Comparison of ENCODE assay signal across 14 mouse cellular contexts in genomic region chr10:30564651-30565050, GRCm38 (mm10).
"Had no signal": no experiment of that assay in that cellular context is flagged by ENCODE, and none has a peak within 500 bp of the region (broad histone marks: within the 10 kb centered on the region; RNA-seq: fewer than 3 reads in every experiment).

No protein-coding gene starts in this region.

- H3K9ac ChIP-seq: limb, embryonic 13.5 days; liver, embryonic 14.5 days; midbrain, embryonic 15.5 days; neural tube, embryonic 12.5 days had no signal

- H3K4me2 ChIP-seq: limb, embryonic 13.5 days; midbrain, embryonic 15.5 days; neural tube, embryonic 12.5 days had no signal

- ATAC-seq: inflammation-experienced regulatory T-cells, adult 6 months; intestine, postnatal 0 days; midbrain, embryonic 15.5 days had no signal

- H3K4me1 ChIP-seq: limb, embryonic 13.5 days; midbrain, embryonic 10.5 days; midbrain, embryonic 15.5 days; neural tube, embryonic 12.5 days had no signal

- H3K27ac ChIP-seq: layer of hippocampus, adult 2 months; limb, embryonic 13.5 days; liver, embryonic 14.5 days; macrophage; midbrain, embryonic 10.5 days; midbrain, embryonic 15.5 days; neural tube, embryonic 12.5 days; stomach, postnatal 0 days had no signal

- H3K4me3 ChIP-seq: layer of hippocampus, adult 2 months; limb, embryonic 13.5 days; midbrain, embryonic 10.5 days; midbrain, embryonic 15.5 days; neural tube, embryonic 12.5 days had no signal

- H3K9me3 ChIP-seq: limb, embryonic 13.5 days; midbrain, embryonic 10.5 days; midbrain, embryonic 15.5 days; neural tube, embryonic 12.5 days had no signal

- H3K27me3 ChIP-seq: limb, embryonic 13.5 days; midbrain, embryonic 15.5 days; neural tube, embryonic 12.5 days had no signal

- DNase-seq: kidney, postnatal 10 days; kidney, postnatal 4 days; left cerebral cortex, postnatal 4 days; thymus, postnatal 4 days had no signal
